Mouse (Mus musculus) naive thymus-derived CD4-positive, alpha-beta T cell, adult 2 months (primary cell): ENCODE measurements at regions not wholly inside any gene's neighbourhood (a gene's known extent, or its start where the extent isn't known, plus 50 kb on each side); places are given as distances from the start of the nearest gene placed in this dataset.
"Not testable (repeated sequence)": the region's sequence is repeated elsewhere in the genome, so short reads cannot be mapped to it uniquely, and the experiment has no call there.

Experiments
- DNase-seq: peaks from one replicate; pipeline ENCODE4 v3.0.0-alpha.2; 2011; ENCODE audit warnings: low read depth

GRCm38 (mm10) chr1:181262496-181262895 lies 50.7 kb upstream of the Wdr26 start:
- DNase-seq = no peak

GRCm38 (mm10) chr1:181263216-181263615 lies 51.4 kb upstream of the Wdr26 start:
- no peak for DNase-seq

DNA sequence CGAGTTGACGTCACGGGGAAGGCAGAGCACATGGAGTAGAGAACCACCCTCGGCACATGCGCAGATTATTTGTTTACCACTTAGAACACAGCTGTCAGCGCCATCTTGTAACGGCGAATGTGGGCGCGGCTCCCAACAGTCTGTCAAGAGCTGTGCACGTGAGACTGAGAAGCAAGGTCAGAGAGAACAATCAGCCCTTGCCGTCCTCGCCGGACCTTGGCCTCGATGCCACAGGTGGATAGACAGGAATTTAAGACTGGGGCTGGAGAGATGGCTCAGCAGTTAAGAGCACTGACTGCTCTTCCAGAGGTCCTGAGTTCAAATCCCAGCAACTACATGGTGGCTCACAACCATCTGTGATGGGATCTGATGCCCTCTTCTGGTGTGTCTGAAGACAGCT lies 58.7 kb upstream of the Wdr26 start:
- DNase-seq = not testable (repeated sequence)

GRCm38 (mm10) chr1:181271164-181271563 lies 59.4 kb upstream of the Wdr26 start:
- DNase-seq = no peak

DNA sequence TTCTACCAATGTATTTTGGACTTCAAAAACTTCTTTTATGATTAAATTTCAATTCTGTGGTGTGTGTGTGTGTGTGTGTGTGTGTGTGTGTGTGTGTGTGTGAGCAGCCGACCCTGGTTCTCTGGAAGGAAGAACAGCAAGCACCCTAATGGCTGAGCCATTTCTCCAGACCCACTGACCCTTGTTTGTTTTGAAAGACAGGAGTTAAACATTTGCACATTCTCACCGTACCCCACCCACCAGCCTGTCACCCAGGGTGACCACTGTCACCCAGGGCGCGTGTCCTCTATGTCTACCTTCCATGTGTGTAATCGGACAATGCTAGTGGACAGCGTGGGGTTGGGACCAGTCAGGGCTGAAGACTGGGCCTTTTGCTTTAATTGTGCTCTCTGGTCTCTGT lies 60.0 kb upstream of the Wdr26 start:
- no peak for DNase-seq

GRCm38 (mm10) chr1:181272622-181273296 lies 61.0 kb upstream of the Wdr26 start:
- DNase-seq = peak; percentile 68

DNA sequence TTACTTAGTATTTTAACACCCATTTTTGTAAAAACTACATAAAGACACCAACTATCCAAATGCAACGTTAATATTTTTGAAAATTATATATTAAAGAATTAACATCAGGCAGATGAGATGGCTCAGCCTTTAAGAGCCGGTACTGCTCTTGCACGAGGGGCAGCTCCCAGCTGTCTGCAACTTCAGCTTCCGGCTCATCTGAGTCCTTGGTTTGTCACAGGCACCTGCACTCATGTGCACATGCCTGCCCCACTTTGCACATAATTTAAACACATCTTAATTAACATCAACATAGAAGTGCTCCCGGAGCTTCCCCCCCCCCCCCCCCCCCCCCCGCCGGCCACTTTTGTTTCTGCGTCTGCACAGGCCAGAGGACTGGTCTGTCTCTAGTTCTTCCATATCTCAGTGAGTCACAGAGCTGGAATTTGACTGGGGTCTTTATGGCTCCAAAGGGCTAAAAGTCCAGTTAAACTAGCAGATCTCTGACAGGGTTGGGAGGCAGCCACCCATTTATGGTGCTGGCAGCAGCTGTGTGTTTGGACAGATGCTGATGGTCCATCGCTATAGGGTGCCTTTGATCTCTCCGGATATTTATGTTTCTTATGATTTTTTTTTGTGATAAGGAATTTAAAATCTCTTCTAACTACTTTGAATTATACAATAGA lies 61.9 kb upstream of the Wdr26 start:
- no peak for DNase-seq

GRCm38 (mm10) chr1:181280826-181281225 lies 69.0 kb upstream of the Wdr26 start:
- peak; percentile 12 for DNase-seq

GRCm38 (mm10) chr1:181282986-181283385 lies 69.4 kb upstream of the Cnih3 start:
- DNase-seq = not testable (repeated sequence)

- DNase-seq = not testable (repeated sequence)
These were observed 68.9 kb upstream of the Cnih3 start for GRCm38 (mm10) chr1:181283539-181283938.

- peak; percentile 36 for DNase-seq
These were observed 67.9 kb upstream of the Cnih3 start for GRCm38 (mm10) chr1:181284301-181285197.

GRCm38 (mm10) chr1:181285600-181285999 lies 66.8 kb upstream of the Cnih3 start:
- DNase-seq = no peak

- DNase-seq = no peak
These were observed 66.3 kb upstream of the Cnih3 start for GRCm38 (mm10) chr1:181286146-181286545.

DNA sequence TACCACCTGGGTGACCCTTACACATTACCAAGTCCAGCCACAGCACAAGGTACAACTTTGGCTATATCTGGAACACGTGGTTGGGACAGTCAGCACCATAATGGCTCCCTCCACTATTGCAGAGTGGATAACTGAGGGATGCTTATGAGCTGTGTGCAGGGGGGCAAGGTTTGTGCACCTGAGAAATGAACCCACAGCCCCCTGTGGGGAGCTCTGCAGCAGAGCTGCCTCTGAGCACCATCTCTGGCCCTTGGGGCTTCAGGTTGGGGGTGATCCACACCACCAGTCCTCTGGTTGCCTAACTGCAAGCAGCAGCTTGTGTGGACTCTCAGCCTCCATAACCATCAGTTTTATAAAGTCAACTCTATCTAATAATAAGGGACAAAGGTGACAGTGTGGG lies 65.3 kb upstream of the Cnih3 start:
- DNase-seq = no peak

DNA sequence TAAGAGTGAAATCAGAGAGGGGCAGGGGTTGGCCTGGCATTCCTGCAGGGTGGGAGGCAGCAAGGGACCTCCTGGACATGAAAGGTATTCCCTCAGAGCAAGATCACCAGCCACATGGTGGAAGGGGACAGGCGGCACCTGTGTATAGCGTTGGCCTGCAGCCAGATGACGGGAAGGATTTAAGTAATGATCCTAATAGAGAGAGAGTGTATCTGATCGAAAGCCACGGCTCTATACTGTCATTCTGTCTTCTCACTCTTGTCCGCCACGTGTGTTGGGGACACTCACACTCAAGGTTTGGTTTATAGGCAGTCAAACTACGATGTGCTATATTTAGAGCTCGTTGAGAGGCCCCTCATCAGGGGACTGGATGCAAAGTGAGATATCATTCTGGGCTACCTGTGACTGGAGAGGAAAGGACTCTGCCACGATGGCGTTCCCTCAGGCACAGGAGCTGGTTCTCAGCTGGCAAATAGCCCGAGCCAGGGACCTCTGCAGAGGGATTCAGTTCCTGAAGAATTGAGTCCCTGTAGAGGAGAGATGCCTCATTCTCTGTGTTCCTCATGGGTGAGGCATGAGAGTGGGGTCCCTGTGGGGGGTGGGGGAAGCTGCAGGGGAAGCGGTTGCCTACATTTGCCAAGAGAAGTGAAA lies 62.9 kb upstream of the Cnih3 start:
- no peak for DNase-seq

DNA sequence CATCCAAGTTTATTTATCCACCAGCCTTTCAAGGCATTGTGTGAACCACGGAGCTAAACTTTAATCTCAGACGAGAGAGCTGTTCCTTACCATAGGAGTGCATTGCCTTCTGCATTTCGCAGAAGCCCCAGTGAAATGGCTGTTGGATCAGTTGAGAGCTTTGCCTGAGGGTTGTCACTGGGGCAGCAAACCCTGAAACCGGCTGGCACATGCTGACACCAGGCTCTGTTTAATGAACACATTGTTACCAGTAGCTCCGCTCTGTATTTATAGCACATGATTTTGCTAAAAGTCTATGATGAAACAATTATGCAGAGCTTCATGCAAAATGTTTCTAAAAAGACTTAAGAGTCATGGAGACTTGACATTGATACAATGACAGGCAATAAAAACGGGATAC lies 61.2 kb upstream of the Cnih3 start:
- no peak for DNase-seq

DNA sequence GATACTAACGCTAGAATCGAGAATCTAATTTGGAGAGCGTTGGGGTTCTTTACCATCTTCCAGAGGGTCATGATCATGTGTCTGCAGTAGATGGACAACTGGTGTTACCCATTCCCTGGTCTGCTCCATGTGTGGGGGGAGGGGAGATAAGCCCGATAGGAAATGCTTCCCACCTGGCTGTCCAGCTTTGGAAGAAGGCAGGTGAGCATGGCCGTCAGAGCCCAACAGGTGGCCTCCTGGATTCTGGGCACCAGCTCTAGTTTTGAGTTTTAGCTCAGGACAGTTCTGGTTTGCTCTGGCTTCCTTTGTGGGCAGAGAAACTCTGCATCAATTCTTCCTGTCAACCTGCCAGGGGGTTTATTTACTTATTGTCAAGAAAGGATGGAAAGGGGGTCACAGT lies 60.5 kb upstream of the Cnih3 start:
- no peak for DNase-seq

GRCm38 (mm10) chr1:181293079-181293865 lies 59.2 kb upstream of the Cnih3 start:
- DNase-seq = no peak

GRCm38 (mm10) chr1:181295651-181296050 lies 56.8 kb upstream of the Cnih3 start:
- no peak for DNase-seq

GRCm38 (mm10) chr1:181298063-181298462 lies 54.4 kb upstream of the Cnih3 start:
- no peak for DNase-seq

DNA sequence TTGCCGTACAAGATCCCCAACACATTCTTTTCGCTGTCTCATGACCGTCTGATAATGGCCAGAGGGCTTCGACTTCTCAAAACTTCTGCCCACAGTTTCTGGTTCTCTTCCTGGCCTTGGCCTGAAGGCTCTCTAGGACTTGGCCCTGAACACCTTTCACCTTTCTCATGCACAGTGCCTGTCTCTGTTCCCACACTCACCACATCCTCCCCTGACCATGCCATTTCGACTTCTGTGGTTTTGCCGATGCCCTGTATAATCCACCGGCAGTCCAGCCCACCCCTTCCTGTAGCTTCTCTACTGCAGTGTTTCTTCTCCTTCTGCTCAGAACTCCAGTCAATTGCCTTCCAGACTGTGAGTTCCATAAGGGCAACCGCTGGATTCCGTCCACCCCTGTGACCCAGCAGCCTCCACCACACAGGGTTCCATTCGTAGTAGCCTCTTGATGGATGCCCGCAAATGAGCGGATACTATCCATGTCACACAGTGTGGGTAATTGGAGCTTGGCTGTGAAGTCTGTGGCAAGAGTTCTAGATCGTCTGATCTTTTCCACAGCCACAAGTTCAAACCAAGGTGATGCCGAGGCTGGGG lies 53.3 kb upstream of the Cnih3 start:
- peak; percentile 12 for DNase-seq
